Mouse (Mus musculus) brain, embryonic 14.5 days (tissue): ENCODE data around the gene Pimreg.
A peak's percentile ranks its signal among the peaks of the same experiment; 100 is the strongest.

Experiments used
- CTCF ChIP-seq: fragments of 200-500 bp; IDR thresholded peaks from 2 replicates; pipeline ENCODE4 v1.5.1; 2012; ENCODE audit warnings: inconsistent platforms, mild to moderate bottlenecking, moderate library complexity, borderline replicate concordance; ENCODE audit not compliant: insufficient read depth, insufficient read length; ENCODE audit errors: extremely low read depth
- POLR2A ChIP-seq: fragments of 200-500 bp; IDR thresholded peaks from 2 replicates; pipeline ENCODE4 v1.6.1; 2012; ENCODE audit warnings: mild to moderate bottlenecking, inconsistent platforms, borderline replicate concordance; ENCODE audit not compliant: poor library complexity, insufficient read depth, insufficient read length, severe bottlenecking; ENCODE audit errors: extremely low read depth

DNA sequence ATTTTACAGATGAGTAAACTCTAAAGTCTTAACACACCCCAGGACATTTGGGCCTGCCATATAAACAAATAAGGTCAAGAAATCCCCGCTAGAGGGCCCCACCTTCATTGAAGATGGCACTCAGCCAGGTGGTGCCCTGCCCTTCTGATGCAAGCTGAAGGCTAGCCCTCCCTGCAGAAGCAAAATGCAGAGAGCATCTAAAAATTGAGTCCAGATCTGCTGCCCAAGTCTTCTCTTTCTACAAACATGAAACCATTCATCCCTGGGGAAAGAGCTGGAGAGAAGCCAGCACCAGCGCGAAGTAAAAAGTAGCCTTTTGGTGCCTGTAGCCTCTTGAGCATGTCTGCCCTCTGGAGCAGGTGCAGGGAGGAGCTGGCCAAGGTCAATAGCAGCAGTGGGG, 36.2 kb downstream of the Pimreg start:
- TF ChIP-seq CTCF (peak; percentile 2; the same call in 1 of the 2 replicates), POLR2A (no peak)
